ENCODE assay signal across 8 mouse cellular contexts in the genomic region with DNA sequence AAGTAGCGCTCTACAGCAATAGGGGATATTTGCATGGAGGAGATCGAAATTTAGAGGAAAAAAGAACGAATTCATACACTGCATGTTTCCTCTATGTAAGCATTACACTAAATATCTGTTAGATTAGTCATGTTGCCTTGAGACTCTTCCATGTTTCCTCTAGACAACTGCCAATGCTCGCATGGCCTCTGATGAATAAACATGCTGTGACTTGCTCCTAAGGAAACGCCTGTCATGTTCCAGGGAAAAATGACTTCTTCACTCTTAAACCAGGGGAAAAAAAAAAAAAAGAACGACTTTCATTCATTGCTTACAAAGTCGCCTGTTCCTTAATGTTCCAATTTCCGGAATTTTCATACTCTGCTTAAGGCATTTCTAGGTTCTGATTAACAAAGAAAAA. TPM values are rescaled to one million over a fixed set of nuclear protein-coding genes. Genes with fewer than 3 reads are reported as not detected.
A peak's percentile ranks its signal among the peaks of the same experiment; 100 is the strongest.
DNase-seq lines count a peak whose midpoint lies in the region; ATAC-seq and TF ChIP-seq lines count a peak whose summit lies in the region.

No protein-coding gene starts in this region.

- H3K4me2 ChIP-seq in kidney, embryonic 15.5 days: peak overlapping the region; percentile 95
- H3K4me2 ChIP-seq in hindbrain, embryonic 16.5 days (ENCODE audit: low read length): peak overlapping the region; percentile 99
- H3K4me2 ChIP-seq in midbrain, embryonic 16.5 days (ENCODE audit: low read length): peak overlapping the region; percentile 98; the same call in 1 of the 2 replicates

- H3K4me1 ChIP-seq in kidney, embryonic 15.5 days: peaks cover 35% of the 10 kb centered on the region
- no peaks in the 10 kb centered on the region for H3K4me1 ChIP-seq in cortical plate, adult 2 months (ENCODE audit: control insufficient read depth, insufficient read depth, low read length)
- peaks cover 9% of the 10 kb centered on the region for H3K4me1 ChIP-seq in hindbrain, embryonic 16.5 days (ENCODE audit: control insufficient read depth, insufficient read depth, low read depth, low read length)
- H3K4me1 ChIP-seq in midbrain, embryonic 16.5 days (ENCODE audit: control insufficient read depth, insufficient read depth, low read length): peaks cover 10% of the 10 kb centered on the region; the same call in 1 of the 2 replicates

- no peak for TF ChIP-seq POLR2A in cortical plate, adult 2 months (IDR thresholded peaks at IDR 0.05; ENCODE audit: extremely low read depth, insufficient read depth, low read length)

- H3K27me3 ChIP-seq in kidney, embryonic 15.5 days: no peaks in the 10 kb centered on the region
- peaks cover 3% of the 10 kb centered on the region; the same call in 1 of the 2 replicates for H3K27me3 ChIP-seq in hindbrain, embryonic 16.5 days (replicated peaks; ENCODE audit: control insufficient read depth, insufficient read depth, low read length)
- peaks cover 5% of the 10 kb centered on the region for H3K27me3 ChIP-seq in midbrain, embryonic 16.5 days (ENCODE audit: control insufficient read depth, insufficient read depth, low read depth, low read length)

- no peak overlapping the region for H3K9ac ChIP-seq in kidney, embryonic 15.5 days
- H3K9ac ChIP-seq in hindbrain, embryonic 16.5 days (ENCODE audit: low read depth, low read length): no peak overlapping the region
- H3K9ac ChIP-seq in midbrain, embryonic 16.5 days (ENCODE audit: low read depth, low read length): no peak overlapping the region

- no peaks in the 10 kb centered on the region for H3K36me3 ChIP-seq in kidney, embryonic 15.5 days
- no peaks in the 10 kb centered on the region for H3K36me3 ChIP-seq in hindbrain, embryonic 16.5 days (ENCODE audit: control insufficient read depth, insufficient read depth, low read length)
- no peaks in the 10 kb centered on the region for H3K36me3 ChIP-seq in midbrain, embryonic 16.5 days (ENCODE audit: control insufficient read depth, insufficient read depth, low read length)

- WGBS in kidney, embryonic 15.5 days: 50% methylated on average over 8 of the region's 8 CpGs
- 54% methylated on average over 8 of the region's 8 CpGs for WGBS in hindbrain, embryonic 16.5 days
- 60% methylated on average over 8 of the region's 8 CpGs for WGBS in midbrain, embryonic 16.5 days

- no peak for DNase-seq in kidney, postnatal 10 days
- DNase-seq in retina, postnatal 1 day: no peak
- no peak for DNase-seq in T-cell, adult 2 months (ENCODE audit: low spot score)
- no peak for DNase-seq in cerebellum, postnatal 36 days

- H3K4me3 ChIP-seq in kidney, embryonic 15.5 days (replicated peaks): peak overlapping the region; percentile 83
- peak overlapping the region; percentile 61; the same call in 1 of the 2 replicates for H3K4me3 ChIP-seq in cortical plate, adult 2 months (ENCODE audit: insufficient read depth, low read length)
- H3K4me3 ChIP-seq in hindbrain, embryonic 16.5 days (ENCODE audit: low read length): peak overlapping the region; percentile 75; the same call in 1 of the 2 replicates
- H3K4me3 ChIP-seq in midbrain, embryonic 16.5 days (ENCODE audit: low read depth, low read length): peak overlapping the region; percentile 76

- H3K27ac ChIP-seq in kidney, embryonic 15.5 days: peak overlapping the region; percentile 98
- H3K27ac ChIP-seq in cortical plate, adult 2 months (ENCODE audit: insufficient read depth, low read length): no peak overlapping the region
- H3K27ac ChIP-seq in hindbrain, embryonic 16.5 days (ENCODE audit: low read depth, low read length): no peak overlapping the region
- H3K27ac ChIP-seq in midbrain, embryonic 16.5 days (ENCODE audit: low read length): no peak overlapping the region

- no peak for TF ChIP-seq CTCF in cortical plate, adult 2 months (IDR thresholded peaks at IDR 0.05; ENCODE audit: extremely low read depth, insufficient read depth, low read length)

- ATAC-seq in kidney, embryonic 15.5 days (replicated peaks; ENCODE audit: low FRiP score): no peak
- no peak for ATAC-seq in hindbrain, embryonic 16.5 days
- ATAC-seq in midbrain, embryonic 16.5 days: no peak

- H3K9me3 ChIP-seq in kidney, embryonic 15.5 days (replicated peaks): no peaks in the 10 kb centered on the region
- no peaks in the 10 kb centered on the region for H3K9me3 ChIP-seq in hindbrain, embryonic 16.5 days (ENCODE audit: control insufficient read depth, low read length)
- no peaks in the 10 kb centered on the region for H3K9me3 ChIP-seq in midbrain, embryonic 16.5 days (replicated peaks; ENCODE audit: control insufficient read depth, low read length, poor library complexity, severe bottlenecking)

RNA-seq across cellular contexts. Expression of a gene that starts 2.1 kb away (rescaled TPM):
- polyA plus RNA-seq in kidney, embryonic 15.5 days (2015; fragmentation: Nextera tagmentation; extraction: Ambion mirVana): 20.1 and 21.7 TPM in 2 replicates
- 6.6 and 8.5 TPM in 2 replicates for polyA plus RNA-seq in cortical plate, adult 2 months (2012; rRNA removed)
- polyA plus RNA-seq in hindbrain, embryonic 16.5 days (2015; fragmentation: Nextera tagmentation; extraction: Ambion mirVana): 2.8 and 3.7 TPM in 2 replicates
- 2.9 and 3.3 TPM in 2 replicates for polyA plus RNA-seq in midbrain, embryonic 16.5 days (2015; fragmentation: Nextera tagmentation; extraction: Ambion mirVana)
